Mouse (Mus musculus): ENCODE measurements around the gene Ubxn11. TPM values are rescaled to one million over a fixed set of nuclear protein-coding genes. Genes with fewer than 3 reads are reported as not detected.

Ubxn11 gene
- total and polyA plus RNA-seq, 3 experiments = 5.4 to 11.9 TPM; not detected in 1

DNA sequence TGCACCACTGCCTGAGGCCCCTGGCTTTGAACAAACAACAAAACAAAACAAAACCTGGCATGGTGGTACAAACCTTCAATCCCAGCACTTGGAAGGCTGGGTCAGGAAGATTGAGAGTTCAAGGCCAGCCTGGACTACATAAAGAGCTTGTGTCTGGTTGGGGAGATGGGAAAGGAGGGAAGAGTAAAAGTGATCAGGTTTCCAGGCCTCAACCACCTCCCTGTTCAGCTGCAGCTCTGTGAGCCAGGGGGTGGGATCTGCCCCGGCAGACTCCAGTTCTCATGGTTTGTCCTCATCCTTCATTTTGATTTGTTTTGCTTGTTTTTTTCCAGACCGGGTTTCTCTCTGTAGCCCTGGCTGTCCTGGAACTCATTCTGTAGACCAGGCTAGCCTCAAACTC lies 14.1 kb downstream of the Ubxn11 start:
- H3K27ac ChIP-seq (ENCODE audit: control insufficient read depth, low read depth, low read length) = peak overlapping the region; percentile 22; the same call in 1 of the 2 replicates
- H3K79me2 ChIP-seq (ENCODE audit: control insufficient read depth, insufficient read depth, low read length, poor library complexity) = no peaks in the 10 kb centered on the region; the same call in 1 of the 2 replicates
- no peak overlapping the region for H3K9ac ChIP-seq (ENCODE audit: control insufficient read depth, low read depth, low read length, poor library complexity, severe bottlenecking)
- H3K9me3 ChIP-seq (replicated peaks; ENCODE audit: insufficient read depth, low read length) = no peaks in the 10 kb centered on the region
- no peak overlapping the region for H3K4me3 ChIP-seq (ENCODE audit: control insufficient read depth in 1 of 2, insufficient read depth in 1 of 2, low read depth in 2 of 2, low read length in 2 of 2)
- peaks cover 0 to 15% of the 10 kb centered on the region in 2 experiments; a peak in 2 of 4 replicates for H3K36me3 ChIP-seq (ENCODE audit: control insufficient read depth in 1 of 2, insufficient read depth in 2 of 2, low read length in 2 of 2)
- H3K27me3 ChIP-seq (ENCODE audit: control insufficient read depth in 1 of 2, insufficient read depth in 2 of 2, low read length in 2 of 2) = no peaks in the 10 kb centered on the region
- peaks cover 9 to 28% of the 10 kb centered on the region in 2 experiments for H3K4me1 ChIP-seq (ENCODE audit: control insufficient read depth in 1 of 2, insufficient read depth in 2 of 2, low read length in 2 of 2)
- TF ChIP-seq CHD2 (IDR thresholded peaks at IDR 0.05; ENCODE audit: low read length) (no peak), KAT2A (conservative IDR thresholded peaks at IDR 0.05; ENCODE audit: low read depth, low read length) (no peak), USF1 (IDR thresholded peaks at IDR 0.05; ENCODE audit: low read depth, low read length) (no peak), SMC3 (IDR thresholded peaks at IDR 0.05; ENCODE audit: low read depth, low read length) (no peak), POLR2AphosphoS5 (IDR thresholded peaks at IDR 0.05; ENCODE audit: borderline replicate concordance, low read depth, low read length) (no peak), RCOR1 (IDR thresholded peaks at IDR 0.05; ENCODE audit: low read depth, low read length) (no peak), ELF1 (IDR thresholded peaks at IDR 0.05; ENCODE audit: low read depth, low read length) (no peak), TAL1 (IDR thresholded peaks at IDR 0.05; ENCODE audit: low read length) (no peak), CTCF (IDR thresholded peaks at IDR 0.05 in 2 of 3, conservative IDR thresholded peaks at IDR 0.05 in 1 of 3; ENCODE audit: control insufficient read depth in 1 of 3, insufficient read depth in 1 of 3, low read depth in 2 of 3, low read length in 3 of 3, poor library complexity in 1 of 3, severe bottlenecking in 1 of 3) (no peak), BHLHE40 (IDR thresholded peaks at IDR 0.05; ENCODE audit: borderline replicate concordance, low read depth, low read length) (no peak), UBTF (IDR thresholded peaks at IDR 0.05; ENCODE audit: borderline replicate concordance, insufficient read depth, low read depth, low read length) (no peak), RAD21 (IDR thresholded peaks at IDR 0.05; ENCODE audit: low read depth, low read length) (no peak), USF2 (IDR thresholded peaks at IDR 0.05; ENCODE audit: borderline replicate concordance in 1 of 2, insufficient read depth in 1 of 2, low read depth in 1 of 2, low read length in 2 of 2) (no peak), ZNF384 (IDR thresholded peaks at IDR 0.05; ENCODE audit: low read depth, low read length) (no peak), MAZ (IDR thresholded peaks at IDR 0.05; ENCODE audit: low read depth, low read length) (no peak)
- DNase-seq (ENCODE audit: low read depth, low spot score) = no peak

GRCm38 (mm10) chr4:134117012-134117411 lies 14.6 kb downstream of the Ubxn11 start:
- TF ChIP-seq KAT2A (conservative IDR thresholded peaks at IDR 0.05; ENCODE audit: low read depth, low read length) (no peak), GABPA (IDR thresholded peaks at IDR 0.05; ENCODE audit: low read depth, low read length) (no peak), ZC3H11A (IDR thresholded peaks at IDR 0.05; ENCODE audit: low read depth, low read length) (no peak), MYC (IDR thresholded peaks at IDR 0.05; ENCODE audit: low read depth, low read length) (no peak), TBP (IDR thresholded peaks at IDR 0.05; ENCODE audit: low read depth, low read length) (0 out of 2 replicates have a peak, but pooled peaks have one; percentile 14), USF1 (IDR thresholded peaks at IDR 0.05; ENCODE audit: low read depth, low read length) (no peak), HCFC1 (IDR thresholded peaks at IDR 0.05; ENCODE audit: low read depth, low read length) (no peak)
- H3K9me3 ChIP-seq (replicated peaks; ENCODE audit: insufficient read depth, low read length) = no peaks in the 10 kb centered on the region
- no peaks in the 10 kb centered on the region; the same call in 1 of the 2 replicates for H3K79me2 ChIP-seq (ENCODE audit: control insufficient read depth, insufficient read depth, low read length, poor library complexity)
- no peak overlapping the region for H3K4me3 ChIP-seq (ENCODE audit: control insufficient read depth in 1 of 2, insufficient read depth in 1 of 2, low read depth in 2 of 2, low read length in 2 of 2)
- no peak overlapping the region; the same call in 1 of the 2 replicates for H3K9ac ChIP-seq (ENCODE audit: control insufficient read depth, low read depth, low read length, poor library complexity, severe bottlenecking)
- H3K36me3 ChIP-seq (ENCODE audit: control insufficient read depth in 1 of 2, insufficient read depth in 2 of 2, low read length in 2 of 2) = peaks cover 0 to 15% of the 10 kb centered on the region in 2 experiments; a peak in 2 of 4 replicates
- H3K27ac ChIP-seq (ENCODE audit: control insufficient read depth, low read depth, low read length) = peak overlapping the region; percentile 58
- H3K4me1 ChIP-seq (ENCODE audit: control insufficient read depth in 1 of 2, insufficient read depth in 2 of 2, low read length in 2 of 2) = peaks cover 9 to 26% of the 10 kb centered on the region in 2 experiments
- DNase-seq (ENCODE audit: low read depth, low spot score) = peak; percentile 69
- H3K27me3 ChIP-seq (ENCODE audit: control insufficient read depth in 1 of 2, insufficient read depth in 2 of 2, low read length in 2 of 2) = no peaks in the 10 kb centered on the region

All from MEL (cell line).